Mouse (Mus musculus) bone marrow macrophage, adult 2 months (primary cell): Measurements from ENCODE around the gene Hist1h3f.
"Not testable (repeated sequence)": the region's sequence is repeated elsewhere in the genome, so short reads cannot be mapped to it uniquely, and the experiment has no call there.

Experiments
- CTCF ChIP-seq: IDR thresholded peaks from 2 replicates; pipeline ENCODE4 v1.5.1; 2012; ENCODE audit warnings: low read depth, mild to moderate bottlenecking, low read length, moderate library complexity
- POLR2A ChIP-seq: IDR thresholded peaks from 2 replicates; pipeline ENCODE4 v1.6.1; 2012; ENCODE audit warnings: mild to moderate bottlenecking, low read depth, low read length, borderline replicate concordance

DNA sequence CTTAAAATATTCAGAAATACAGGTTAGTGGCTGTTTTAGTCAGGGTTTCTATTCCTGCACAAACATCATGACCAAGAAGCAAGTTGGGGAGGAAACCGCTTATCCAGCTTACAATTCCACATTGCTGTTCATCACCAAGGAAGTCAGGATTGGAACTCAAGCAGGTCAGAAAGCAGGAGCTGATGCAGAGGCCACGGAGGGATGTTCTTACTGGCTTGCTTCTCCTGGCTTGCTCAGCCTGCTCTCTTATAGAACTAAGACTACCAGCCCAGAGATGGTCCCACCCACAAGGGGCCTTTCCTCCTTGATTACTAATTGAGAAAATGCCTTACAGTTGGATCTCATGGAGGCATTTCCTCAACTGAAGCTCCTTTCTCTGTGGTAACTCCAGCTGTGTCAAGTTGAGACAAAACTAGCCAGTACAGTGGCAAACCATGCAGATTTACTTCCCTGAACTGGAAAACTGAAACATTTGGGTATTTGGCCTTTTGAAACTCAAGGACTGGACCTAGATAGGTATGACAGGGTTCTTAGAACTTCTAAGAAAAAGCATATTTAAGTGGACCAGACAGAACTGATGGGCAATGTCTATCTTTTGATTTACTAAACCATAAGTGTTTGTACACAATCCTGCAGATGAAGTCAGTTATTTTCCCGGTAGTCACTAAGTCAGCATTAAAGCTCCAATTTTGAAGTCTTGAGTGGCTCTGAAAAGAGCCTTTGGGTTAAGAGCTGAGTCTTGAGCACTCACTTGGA lies 1.4 kb upstream of the Hist1h3f start:
- not testable (repeated sequence) for TF ChIP-seq CTCF, POLR2A
